8 mouse cellular contexts compared by ENCODE assay signal in the genomic region with DNA sequence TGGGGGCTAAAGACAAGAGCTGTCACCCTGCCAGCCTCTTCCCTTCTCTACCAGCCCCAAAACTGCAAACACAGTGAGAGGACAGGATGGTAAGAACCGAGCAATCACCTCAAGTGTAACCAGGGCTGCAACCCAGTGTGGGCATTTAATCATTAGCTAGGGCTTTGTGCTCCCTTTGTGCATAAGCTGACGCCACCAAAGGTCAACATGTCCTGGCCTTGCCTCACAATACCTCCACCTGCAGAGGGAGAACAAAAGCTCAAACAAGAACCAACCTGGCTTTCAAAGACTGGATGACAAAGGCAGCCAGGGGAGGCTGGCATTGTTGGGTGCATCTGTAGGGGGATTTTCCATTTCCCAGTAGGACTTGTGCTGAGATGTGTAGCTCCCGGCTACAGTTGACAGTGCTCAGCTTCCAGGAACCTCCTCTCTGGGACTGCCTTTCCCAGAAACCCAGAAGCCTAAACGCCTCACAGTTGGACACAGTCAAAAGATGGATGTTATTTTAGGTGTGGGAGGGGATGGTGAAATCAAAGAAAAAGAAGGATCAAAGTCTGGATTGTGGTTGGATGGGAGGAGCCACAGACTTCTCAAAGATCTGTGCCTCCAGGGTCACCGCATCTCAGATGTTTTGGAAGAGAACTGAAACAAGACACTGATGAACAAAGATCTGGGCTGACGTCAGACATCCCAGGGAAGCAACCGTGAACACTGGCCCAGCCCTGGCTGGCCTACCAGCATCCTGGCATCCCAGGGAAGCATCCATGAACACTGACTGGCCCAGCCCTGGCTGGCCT.
DNase-seq lines count a peak whose midpoint lies in the region; ATAC-seq and TF ChIP-seq lines count a peak whose summit lies in the region.

No protein-coding gene starts in this region.

- H3K36me3 ChIP-seq in lung, embryonic 16.5 days (ENCODE audit: control insufficient read depth, insufficient read depth, low read length), result peaks cover 4% of the 10 kb centered on the region; the same call in 1 of the 2 replicates
- H3K36me3 ChIP-seq in stomach, embryonic 15.5 days, result no peaks in the 10 kb centered on the region
- no peaks in the 10 kb centered on the region for H3K36me3 ChIP-seq in heart, embryonic 11.5 days (ENCODE audit: control insufficient read depth, insufficient read depth, low read length)

- no peak overlapping the region for H3K9ac ChIP-seq in lung, embryonic 16.5 days (ENCODE audit: low read length)
- no peak overlapping the region for H3K9ac ChIP-seq in stomach, embryonic 15.5 days
- H3K9ac ChIP-seq in heart, embryonic 11.5 days (ENCODE audit: low read depth, low read length), result no peak overlapping the region

- H3K4me2 ChIP-seq in lung, embryonic 16.5 days (ENCODE audit: low read depth, low read length), result no peak overlapping the region
- H3K4me2 ChIP-seq in stomach, embryonic 15.5 days, result no peak overlapping the region
- H3K4me2 ChIP-seq in heart, embryonic 11.5 days, result no peak overlapping the region

- ATAC-seq in lung, embryonic 16.5 days (ENCODE audit: low read depth), result peak; percentile 53
- peak; percentile 80 for ATAC-seq in stomach, embryonic 15.5 days (ENCODE audit: insufficient read depth, low FRiP score, low read depth)
- ATAC-seq in heart, embryonic 11.5 days (replicated peaks; ENCODE audit: insufficient number of reproducible peaks, low FRiP score, low TSS enrichment), result no peak

- no peaks in the 10 kb centered on the region for H3K27me3 ChIP-seq in lung, embryonic 16.5 days (ENCODE audit: control insufficient read depth, insufficient read depth, low read depth, low read length)
- no peaks in the 10 kb centered on the region for H3K27me3 ChIP-seq in stomach, embryonic 15.5 days (replicated peaks)
- H3K27me3 ChIP-seq in heart, embryonic 11.5 days (ENCODE audit: control insufficient read depth, insufficient read depth, low read length), result no peaks in the 10 kb centered on the region

- peaks cover 7% of the 10 kb centered on the region for H3K4me1 ChIP-seq in lung, embryonic 16.5 days (replicated peaks; ENCODE audit: control insufficient read depth, insufficient read depth, low read length)
- H3K4me1 ChIP-seq in lung, adult 2 months (ENCODE audit: control insufficient read depth, insufficient read depth, low read length), result no peaks in the 10 kb centered on the region
- H3K4me1 ChIP-seq in stomach, embryonic 15.5 days, result 0 out of 2 replicates have a peak, but pooled peaks cover 11% of the 10 kb centered on the region
- no peaks in the 10 kb centered on the region; the same call in 1 of the 2 replicates for H3K4me1 ChIP-seq in heart, embryonic 11.5 days (ENCODE audit: control insufficient read depth, insufficient read depth, low read length)

- DNase-seq in lung, adult 2 months, result no peak
- DNase-seq in fibroblast of lung, adult 2 months (ENCODE audit: low read depth), result peak; percentile 29
- peak; percentile 71 to 86 for DNase-seq in kidney, postnatal 25 days
- no peak for DNase-seq in right cerebral cortex, postnatal 14 days
- no peak for DNase-seq in heart, adult 9 months (ENCODE audit: low spot score in 2 of 2)

- H3K4me3 ChIP-seq in lung, embryonic 16.5 days (ENCODE audit: low read length), result no peak overlapping the region
- H3K4me3 ChIP-seq in lung, adult 2 months (replicated peaks; ENCODE audit: extremely low read depth, low read depth, low read length), result no peak overlapping the region
- H3K4me3 ChIP-seq in stomach, embryonic 15.5 days (replicated peaks), result no peak overlapping the region
- no peak overlapping the region for H3K4me3 ChIP-seq in heart, embryonic 11.5 days (ENCODE audit: low read depth, low read length)

- H3K27ac ChIP-seq in lung, embryonic 16.5 days (ENCODE audit: low read length), result peak overlapping the region; percentile 52
- H3K27ac ChIP-seq in stomach, embryonic 15.5 days, result peak overlapping the region; percentile 81
- no peak overlapping the region for H3K27ac ChIP-seq in heart, embryonic 11.5 days (ENCODE audit: low read depth, low read length)

- no peak for TF ChIP-seq POLR2A in lung, adult 2 months (IDR thresholded peaks at IDR 0.05; ENCODE audit: borderline replicate concordance, extremely low read depth, low read depth, low read length)

- TF ChIP-seq CTCF in lung, adult 2 months (IDR thresholded peaks at IDR 0.05; ENCODE audit: insufficient read depth, low read length), result no peak

- 38% methylated on average over 7 of the region's 7 CpGs for WGBS in lung, embryonic 16.5 days
- 53% methylated on average over 7 of the region's 7 CpGs for WGBS in lung, adult 2 months
- WGBS in stomach, embryonic 15.5 days, result 45% methylated on average over 7 of the region's 7 CpGs
- 69% methylated on average over 7 of the region's 7 CpGs for WGBS in heart, embryonic 11.5 days (ENCODE audit: insufficient replicate concordance)

- H3K9me3 ChIP-seq in lung, embryonic 16.5 days (ENCODE audit: control insufficient read depth, low read length), result peaks cover 3% of the 10 kb centered on the region; the same call in 1 of the 2 replicates
- no peaks in the 10 kb centered on the region for H3K9me3 ChIP-seq in stomach, embryonic 15.5 days
- 0 out of 2 replicates have a peak, but pooled peaks cover 2% of the 10 kb centered on the region for H3K9me3 ChIP-seq in heart, embryonic 11.5 days (replicated peaks; ENCODE audit: control insufficient read depth, low read length)

Comparison
In these comparisons a context has a peak if more than half of its experiments do, and no peak if none do; other contexts are left out.
1. DNase-seq: peak in fibroblast of lung, adult 2 months (single experiment) and kidney, postnatal 25 days (2 of 2); none in lung, adult 2 months (single experiment), right cerebral cortex, postnatal 14 days (single experiment) and heart, adult 9 months (0 of 2).